Mouse (Mus musculus): ENCODE data around the gene Pik3r2. TPM values are rescaled to one million over a fixed set of nuclear protein-coding genes. Genes with fewer than 3 reads are reported as not detected.
"Not testable (repeated sequence)": the region's sequence is repeated elsewhere in the genome, so short reads cannot be mapped to it uniquely, and the experiment has no call there.

The Pik3r2 gene
- 50.2 and 62.1 TPM in 2 replicates for total RNA-seq (2021)
- long read RNA-seq, transcript Pik3r2-201 (16 exons, 3,165 nt): major isoform, 35 of 62 reads
- long read RNA-seq, partial matches to known transcripts: 21 of 62 reads
- long read RNA-seq, other reads (novel, unspliced or antisense): 5 of 62 reads

GRCm38 (mm10) chr8:70776496-70777444, at the start of gene Pik3r2:
Gene Pik3r2, minus strand, starts transcription at chr8:70776713.
- peak; percentile 99 for DNase-seq

GRCm38 (mm10) chr8:70825816-70826215, 49.3 kb upstream of the Pik3r2 start:
- no peak for DNase-seq

GRCm38 (mm10) chr8:70823802-70824201, 47.3 kb upstream of the Pik3r2 start:
- DNase-seq: no peak

GRCm38 (mm10) chr8:70822594-70822993, 46.1 kb upstream of the Pik3r2 start:
- not testable (repeated sequence) for DNase-seq

- DNase-seq: no peak
Measured at GRCm38 (mm10) chr8:70821992-70822391, 45.5 kb upstream of the Pik3r2 start.

- peak; percentile 72 for DNase-seq
Measured at GRCm38 (mm10) chr8:70821399-70821962, 45.0 kb upstream of the Pik3r2 start.

GRCm38 (mm10) chr8:70820101-70820935, 43.8 kb upstream of the Pik3r2 start:
- no peak for DNase-seq

GRCm38 (mm10) chr8:70816679-70817078, 40.2 kb upstream of the Pik3r2 start:
- peak; percentile 35 for DNase-seq

GRCm38 (mm10) chr8:70812885-70813284, 36.4 kb upstream of the Pik3r2 start:
- DNase-seq: no peak

GRCm38 (mm10) chr8:70812055-70812454, 35.5 kb upstream of the Pik3r2 start:
- DNase-seq: no peak

- no peak for DNase-seq
Measured at GRCm38 (mm10) chr8:70810962-70811680, 34.6 kb upstream of the Pik3r2 start.

- no peak for DNase-seq
Measured at GRCm38 (mm10) chr8:70808955-70809701, 32.6 kb upstream of the Pik3r2 start.

GRCm38 (mm10) chr8:70808239-70808638, 31.7 kb upstream of the Pik3r2 start, which contains the start of gene Il12rb1:
Gene Il12rb1, plus strand, starts transcription at chr8:70808449.
- DNase-seq: no peak

- no peak for DNase-seq
Measured at GRCm38 (mm10) chr8:70807304-70807703, 30.8 kb upstream of the Pik3r2 start.

- no peak for DNase-seq
Measured at GRCm38 (mm10) chr8:70806541-70806940, 30.0 kb upstream of the Pik3r2 start.

- peak; percentile 93 for DNase-seq
Measured at GRCm38 (mm10) chr8:70804481-70805206, 28.1 kb upstream of the Pik3r2 start, which contains the start of gene Mast3. Gene Mast3, minus strand, starts transcription at chr8:70805054.

GRCm38 (mm10) chr8:70803761-70804480, 27.4 kb upstream of the Pik3r2 start:
- DNase-seq: no peak

GRCm38 (mm10) chr8:70802786-70803510, 26.4 kb upstream of the Pik3r2 start:
- DNase-seq: no peak

- no peak for DNase-seq
Measured at GRCm38 (mm10) chr8:70801830-70802229, 25.3 kb upstream of the Pik3r2 start.

Measured in adrenal gland, postnatal 25 days (tissue).